Mouse (Mus musculus) thymus, adult 2 months (tissue): Measurements from ENCODE around the gene Ghdc.

Source experiments
- CTCF ChIP-seq: fragments of 200-500 bp; IDR thresholded peaks from 2 replicates; pipeline ENCODE4 v1.5.1; 2012; ENCODE audit warnings: mild to moderate bottlenecking, control low read depth, low read length, moderate library complexity, borderline replicate concordance; ENCODE audit not compliant: control insufficient read depth, poor library complexity, insufficient read depth; ENCODE audit errors: extremely low read depth
- POLR2A ChIP-seq: fragments of 200-500 bp; IDR thresholded peaks from 2 replicates; pipeline ENCODE4 v1.6.1; 2012; ENCODE audit warnings: mild to moderate bottlenecking, low read length, control low read depth, moderate library complexity; ENCODE audit not compliant: control insufficient read depth, poor library complexity, insufficient read depth; ENCODE audit errors: extremely low read depth

DNA sequence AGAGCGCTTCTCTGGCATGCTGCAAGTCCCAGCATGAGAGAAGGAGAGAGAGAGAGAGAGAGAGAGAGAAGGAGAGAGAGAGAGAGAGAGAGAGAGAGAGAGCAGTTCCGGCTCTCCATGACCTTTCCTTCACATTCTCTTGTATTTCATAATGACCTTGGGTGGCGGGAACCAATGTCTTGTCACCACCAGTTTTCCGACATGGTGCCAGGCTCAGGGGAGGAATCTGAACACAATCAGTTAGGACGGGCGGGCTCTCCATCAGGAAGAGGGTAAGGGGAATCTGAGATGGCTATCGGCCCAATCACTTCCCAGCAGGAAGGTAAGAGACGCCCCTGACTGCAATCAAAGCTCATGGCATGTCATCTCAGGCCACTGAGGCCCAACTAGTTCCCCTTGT lies 9.5 kb upstream of the Ghdc start:
- TF ChIP-seq CTCF (no peak), POLR2A (no peak)
